Mouse (Mus musculus) embryonic stem cell, embryonic (primary cell): ENCODE data around the gene Stk4.

ENCODE experiments used
- CTCF ChIA-PET, 4 experiments: fragments of 300-600 bp in 2 of 4; fragments of 350-600 bp in 2 of 4; sonication (Branson Sonifier 250); formaldehyde crosslinking; loops; one replicate each; lab custom pipeline; 2022; ENCODE audit warnings: inconsistent platforms in 2 of 4; lab: Charles Lee
- POLR2A ChIA-PET, 4 experiments: fragments of 300-600 bp in 2 of 4; fragments of 350-600 bp in 2 of 4; sonication (Branson Sonifier 250); formaldehyde crosslinking; loops; one replicate each; lab custom pipeline; 2022; ENCODE audit warnings: antibody characterized with exemption in 4 of 4, inconsistent platforms in 1 of 4; lab: Charles Lee

Stk4 gene

DNA sequence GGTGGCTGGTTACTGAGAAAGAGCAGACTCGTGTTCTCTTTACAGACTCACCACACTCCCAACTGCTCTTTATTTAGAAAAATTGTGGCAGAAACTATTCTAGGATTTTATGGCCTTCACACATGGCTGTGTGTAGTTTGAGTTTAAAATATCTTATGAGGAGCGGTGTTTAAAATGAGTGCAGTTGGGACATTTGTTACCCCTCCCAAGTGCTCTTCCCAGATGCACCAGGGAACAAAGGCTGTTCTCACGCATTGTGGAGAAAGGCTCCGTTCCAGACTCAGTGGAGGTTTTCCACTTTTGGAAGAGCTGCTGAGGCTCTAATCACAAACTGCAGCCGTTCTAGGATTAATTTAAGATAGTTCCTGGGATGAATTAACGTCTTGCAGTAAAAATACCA is 67.6 kb downstream of the Stk4 start:
- POLR2A ChIA-PET, result interaction anchor here in 2 of 4 experiments (1.1 kb wide), 2 partner anchors 15 to 38 kb away, joined by 3 read pairs; no protein-coding TSS in a partner anchor
- CTCF ChIA-PET, result interaction anchor here in 2 of 4 experiments (1.0 to 1.1 kb wide), 2 partner anchors 11 to 252 kb away, joined by 3 to 5 read pairs; no protein-coding TSS in a partner anchor

DNA sequence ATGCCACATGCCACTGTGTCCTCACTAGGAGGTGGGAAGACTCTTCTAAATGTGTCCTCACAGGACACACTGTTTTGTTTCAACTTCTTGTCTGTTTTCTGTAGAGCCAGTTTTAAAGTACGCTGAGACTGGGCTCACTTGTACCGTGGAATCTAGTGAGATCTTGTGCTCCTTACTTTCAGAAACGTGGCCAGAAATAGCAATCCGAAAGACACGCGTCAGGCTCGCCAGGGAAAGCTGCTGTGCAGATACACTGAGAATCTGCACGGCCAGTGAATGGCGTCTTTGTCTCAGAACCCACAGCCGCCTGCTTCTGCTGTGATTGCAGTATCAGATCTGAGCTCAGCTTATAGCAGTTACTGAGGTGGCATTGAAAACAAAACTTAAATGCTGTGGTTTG is 71.9 kb downstream of the Stk4 start:
- CTCF ChIA-PET, result interaction anchor here in 1 of 4 experiments (0.6 kb wide), 1 partner anchor 1041 kb away, joined by 3 read pairs; no protein-coding TSS in a partner anchor

DNA sequence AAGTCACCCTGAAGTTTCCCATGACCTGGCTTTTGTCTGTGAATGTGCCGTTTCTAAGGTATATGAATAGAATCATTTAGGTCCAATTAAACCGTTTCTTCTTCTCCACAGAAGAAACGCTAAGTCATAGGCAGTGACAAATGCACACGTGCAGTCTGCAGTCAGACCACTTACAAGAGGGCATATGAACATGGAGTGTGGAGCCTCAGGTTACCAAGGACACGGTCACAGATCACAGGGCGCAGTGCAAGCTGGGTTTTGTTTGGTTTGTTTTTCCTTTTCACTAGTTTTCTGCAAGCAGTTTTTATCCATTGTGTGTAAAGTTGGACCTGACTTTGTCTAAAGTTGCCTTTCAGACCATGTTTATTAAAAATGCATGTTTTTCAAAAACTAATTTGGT is 73.9 kb downstream of the Stk4 start:
- ChIA-PET POLR2A (interaction anchor here in 1 of 4 experiments (1.5 kb wide), 1 partner anchor 35 kb away, joined by 3 read pairs; no protein-coding TSS in a partner anchor), CTCF (interaction anchor here in 1 of 4 experiments (0.6 kb wide), 1 partner anchor 29 kb away, joined by 3 read pairs; no protein-coding TSS in a partner anchor)

More for the DNA sequence above, 71.9 kb downstream of the Stk4 start:
- POLR2A ChIA-PET, result interaction anchor here in 1 of 4 experiments (0.7 to 1.1 kb wide), 4 partner anchors 9 to 71 kb away, joined by 3 to 4 read pairs (median 4); partner anchors contain the start of gene Tomm34

DNA sequence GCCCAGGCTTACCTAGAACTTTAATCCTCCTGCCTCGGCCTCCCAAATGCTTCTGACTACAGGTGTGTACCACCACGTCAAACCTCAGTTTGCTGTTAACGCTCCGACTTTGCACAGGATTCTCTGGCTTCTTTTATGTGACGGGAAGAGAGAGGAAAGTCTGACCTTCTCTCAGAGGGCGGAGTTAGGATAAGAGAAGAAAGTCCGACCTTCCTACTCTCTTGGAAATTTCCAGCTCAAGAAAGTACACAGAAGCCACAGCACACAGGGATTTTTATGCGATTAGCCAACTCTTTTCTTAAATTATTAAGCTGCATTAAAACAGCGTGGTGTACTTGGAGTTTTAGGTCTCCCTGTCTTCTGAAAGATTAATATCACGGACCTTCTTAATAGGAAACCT is 74.4 kb downstream of the Stk4 start:
- CTCF ChIA-PET, result no interaction called here

DNA sequence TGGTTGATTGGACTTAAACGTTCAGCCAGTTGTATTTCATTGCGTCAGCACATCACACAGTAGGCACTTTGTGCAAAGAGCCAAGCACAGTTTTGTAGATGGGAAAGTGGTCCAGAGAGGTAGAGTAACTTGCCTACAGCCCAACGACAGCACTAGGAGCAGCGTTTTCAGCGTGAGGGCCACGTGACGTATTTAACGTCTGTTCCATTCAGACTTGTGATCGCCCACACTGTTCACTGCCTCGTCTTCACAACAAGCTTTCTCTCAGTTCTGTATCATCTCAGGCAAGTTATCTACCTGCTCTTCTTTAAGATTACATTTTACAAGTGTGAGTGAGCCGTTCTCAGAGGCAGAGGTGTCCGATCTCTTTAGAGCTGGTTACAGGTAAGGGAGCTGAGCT is 76.4 kb downstream of the Stk4 start:
- ChIA-PET POLR2A (interaction anchor here in 2 of 4 experiments (0.6 to 1.5 kb wide), 6 partner anchors 10 to 870 kb away, joined by 3 to 5 read pairs (median 3); partner anchors contain the start of gene Wfdc5 (in 1 of the 2)), CTCF (interaction anchor here in 2 of 4 experiments (0.5 to 1.3 kb wide), 2 partner anchors 261 to 560 kb away, joined by 3 read pairs; no protein-coding TSS in a partner anchor)

More for the DNA sequence above, 74.4 kb downstream of the Stk4 start:
- POLR2A ChIA-PET, result interaction anchor here in 1 of 4 experiments (0.6 to 1.5 kb wide), 4 partner anchors 35 to 90 kb away, joined by 3 read pairs; no protein-coding TSS in a partner anchor

DNA sequence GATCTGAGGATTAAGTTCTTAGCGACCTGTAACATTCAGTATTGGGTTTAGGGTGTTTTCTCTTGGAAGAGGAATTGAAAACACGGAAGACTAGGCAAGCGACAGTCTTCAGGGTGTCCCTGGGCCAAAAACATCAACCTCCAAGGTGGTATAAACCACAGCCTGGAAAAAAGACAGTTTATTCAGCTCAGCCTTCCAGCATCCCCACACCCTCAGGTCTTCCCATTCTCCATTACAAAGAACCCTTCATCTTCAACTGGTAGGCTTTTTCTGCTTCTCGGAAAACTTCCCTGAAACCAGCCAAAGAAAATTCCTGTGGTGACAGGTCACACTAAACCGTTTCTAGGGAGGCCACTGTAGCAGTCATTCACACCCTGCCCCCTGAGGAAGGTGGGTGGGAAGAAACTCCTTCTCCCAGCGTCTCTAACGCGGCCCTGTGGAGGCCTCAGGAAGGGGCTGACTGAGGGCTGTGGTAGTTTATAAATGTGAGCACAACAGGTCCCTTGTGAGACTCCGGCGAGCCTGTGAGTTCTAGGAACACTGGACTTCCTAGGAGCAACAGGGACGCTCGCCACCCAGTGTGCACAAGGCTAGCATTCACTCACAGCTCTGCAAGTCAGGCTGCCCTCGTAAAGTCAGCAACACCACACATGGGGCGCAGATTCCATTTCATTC is 80.1 kb downstream of the Stk4 start:
- ChIA-PET POLR2A (interaction anchor here in 1 of 4 experiments (1.1 to 1.9 kb wide), 3 partner anchors 8 to 12 kb away, joined by 3 to 6 read pairs (median 4); no protein-coding TSS in a partner anchor), CTCF (interaction anchor here in 3 of 4 experiments (0.6 to 2.7 kb wide), 4 partner anchors 24 to 679 kb away, joined by 3 to 8 read pairs (median 3); partner anchors contain the start of gene Slpi (in 1 of the 3))

DNA sequence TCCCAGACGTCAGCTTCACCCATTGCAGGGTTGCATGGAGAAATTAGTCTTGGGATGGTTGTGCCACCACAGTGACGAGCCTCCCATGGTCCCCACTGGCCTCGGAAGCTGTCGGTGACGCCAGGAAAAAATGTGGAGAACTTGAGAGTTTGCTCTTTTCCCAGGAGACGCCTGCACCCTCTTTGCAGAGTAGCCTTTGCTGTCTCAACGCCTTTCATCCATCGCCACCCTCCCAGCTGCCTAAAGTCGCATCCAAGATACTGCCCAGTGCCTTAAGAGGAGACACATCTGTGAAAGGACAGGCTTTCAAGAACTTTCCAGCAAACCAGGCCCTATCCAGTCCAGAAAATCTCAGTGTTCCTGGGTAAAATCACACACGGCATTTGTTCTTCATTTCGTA is 82.2 kb downstream of the Stk4 start:
- CTCF ChIA-PET, result no interaction called here
- POLR2A ChIA-PET, result interaction anchor here in 1 of 4 experiments (1.5 kb wide), 1 partner anchor 44 kb away, joined by 3 read pairs; no protein-coding TSS in a partner anchor

DNA sequence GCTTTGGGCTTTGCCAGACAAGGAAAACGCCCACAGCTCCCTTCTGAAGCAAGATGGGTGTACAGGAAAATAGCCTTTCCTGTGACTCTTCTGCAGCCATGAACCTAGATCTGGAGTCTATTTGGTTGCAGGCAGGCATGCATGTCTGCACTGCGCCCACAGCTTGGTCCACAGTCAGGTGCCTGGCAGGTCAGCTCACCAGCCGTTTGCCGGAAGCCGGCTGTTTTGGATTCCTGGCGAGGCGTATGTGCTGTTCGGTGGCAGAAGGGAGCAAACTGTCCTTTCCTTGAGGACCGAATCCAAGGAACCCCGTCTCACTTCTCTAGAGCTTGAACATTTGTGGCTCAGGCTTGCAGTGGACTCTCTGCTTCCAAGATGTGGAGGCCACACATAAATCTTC is 83.9 kb downstream of the Stk4 start:
- ChIA-PET POLR2A (interaction anchor here in 2 of 4 experiments (0.6 to 1.6 kb wide), 4 partner anchors 12 to 1065 kb away, joined by 3 read pairs; no protein-coding TSS in a partner anchor), CTCF (interaction anchor here in 2 of 4 experiments (0.6 to 1.5 kb wide), 4 partner anchors 50 to 800 kb away, joined by 3 to 4 read pairs (median 4); partner anchors contain the start of gene Slpi (in 1 of the 2))

DNA sequence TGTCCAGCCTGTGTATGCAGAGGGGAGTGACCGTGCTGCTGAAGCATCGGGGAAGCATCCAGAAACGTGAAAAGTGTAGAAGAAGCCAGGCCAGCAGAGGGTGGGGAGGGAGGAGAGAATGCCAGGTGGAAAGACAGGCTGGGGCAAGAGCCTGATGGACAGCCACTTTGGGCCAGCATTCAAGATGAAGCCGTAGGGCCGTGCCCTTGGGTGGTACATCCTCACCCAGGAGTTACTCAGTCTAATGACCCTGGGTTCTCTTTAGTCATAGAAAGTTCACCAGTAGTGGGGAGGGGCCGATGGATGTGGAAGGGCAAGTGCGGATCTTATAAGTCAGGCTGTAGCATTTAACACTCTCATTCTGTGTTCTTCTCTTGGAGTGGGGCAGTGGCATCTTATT is 86.0 kb downstream of the Stk4 start:
- CTCF ChIA-PET, result no interaction called here
- POLR2A ChIA-PET, result no interaction called here

DNA sequence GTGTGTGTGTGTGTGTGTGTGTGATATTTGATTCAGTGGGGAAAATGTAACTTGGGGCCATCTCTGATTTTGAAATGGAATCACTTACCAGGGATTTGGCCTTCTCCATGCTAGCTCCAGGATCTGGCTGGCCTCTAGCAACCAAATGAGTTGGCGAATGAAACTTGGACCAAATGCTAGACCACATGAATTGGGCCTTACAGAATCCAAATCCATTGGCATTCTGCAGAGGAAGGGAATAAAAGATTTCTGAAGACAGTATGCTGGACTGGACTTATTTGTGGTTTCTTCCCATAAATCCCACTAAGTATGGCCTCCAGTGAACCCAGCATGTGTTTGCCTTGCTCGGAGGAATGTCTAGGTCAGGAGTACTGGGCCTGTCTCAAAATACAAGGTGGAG is 88.7 kb downstream of the Stk4 start:
- ChIA-PET CTCF (interaction anchor here in 1 of 4 experiments (0.7 kb wide), 1 partner anchor 10 kb away, joined by 7 read pairs; no protein-coding TSS in a partner anchor), POLR2A (interaction anchor here in 1 of 4 experiments (0.9 kb wide), 1 partner anchor 67 kb away, joined by 3 read pairs; no protein-coding TSS in a partner anchor)

DNA sequence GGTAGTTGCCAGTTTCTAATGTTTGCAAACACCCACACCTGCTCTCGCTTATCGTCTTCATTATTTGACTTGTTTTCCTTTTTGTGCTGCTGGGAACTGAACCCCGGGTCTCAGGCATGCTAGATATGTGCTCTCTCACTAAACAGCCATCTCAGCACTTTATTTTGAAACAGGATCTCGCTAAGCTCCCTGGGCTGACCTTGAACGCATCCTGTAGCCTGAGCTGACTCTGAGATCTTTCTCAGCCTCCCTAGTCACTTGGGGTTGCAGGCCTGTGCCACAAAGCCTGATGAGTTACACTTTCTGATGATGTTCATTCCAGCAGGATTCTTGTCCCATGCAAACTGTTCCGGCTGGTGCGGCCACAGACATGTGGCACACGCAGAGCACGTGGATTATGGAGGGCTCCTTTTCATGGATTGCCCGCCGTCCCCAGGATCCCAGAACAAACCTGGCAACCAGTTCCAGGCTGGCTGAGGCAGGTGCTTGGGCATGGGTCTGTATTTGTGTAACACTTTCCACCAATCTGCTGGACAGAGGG is 91.5 kb downstream of the Stk4 start:
- POLR2A ChIA-PET, result interaction anchor here in 2 of 4 experiments (0.6 to 1.1 kb wide), 3 partner anchors 12 to 42 kb away, joined by 3 to 5 read pairs (median 3); no protein-coding TSS in a partner anchor
- CTCF ChIA-PET, result interaction anchor here in 3 of 4 experiments (0.6 to 1.4 kb wide), 4 partner anchors 19 to 357 kb away, joined by 3 to 4 read pairs (median 4); no protein-coding TSS in a partner anchor

DNA sequence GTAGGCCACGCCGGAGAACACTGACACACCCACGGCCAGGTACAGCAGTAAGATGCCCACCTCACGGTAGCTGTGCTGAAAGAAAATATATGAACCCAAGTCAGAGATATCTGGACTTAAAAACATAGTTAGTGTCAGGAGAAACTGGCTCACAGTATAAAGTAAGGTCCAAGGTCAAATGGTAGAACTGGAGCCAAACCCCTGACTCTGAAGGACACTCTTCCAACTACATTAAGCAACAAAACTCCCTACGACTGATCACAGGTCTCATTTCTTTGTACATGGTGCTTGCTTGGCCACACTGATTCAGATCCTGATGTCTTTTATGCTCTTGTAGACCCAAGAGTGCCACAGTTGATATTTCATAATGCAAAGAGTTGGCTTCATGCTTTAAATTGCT is 94.8 kb downstream of the Stk4 start:
- POLR2A ChIA-PET, result no interaction called here

DNA sequence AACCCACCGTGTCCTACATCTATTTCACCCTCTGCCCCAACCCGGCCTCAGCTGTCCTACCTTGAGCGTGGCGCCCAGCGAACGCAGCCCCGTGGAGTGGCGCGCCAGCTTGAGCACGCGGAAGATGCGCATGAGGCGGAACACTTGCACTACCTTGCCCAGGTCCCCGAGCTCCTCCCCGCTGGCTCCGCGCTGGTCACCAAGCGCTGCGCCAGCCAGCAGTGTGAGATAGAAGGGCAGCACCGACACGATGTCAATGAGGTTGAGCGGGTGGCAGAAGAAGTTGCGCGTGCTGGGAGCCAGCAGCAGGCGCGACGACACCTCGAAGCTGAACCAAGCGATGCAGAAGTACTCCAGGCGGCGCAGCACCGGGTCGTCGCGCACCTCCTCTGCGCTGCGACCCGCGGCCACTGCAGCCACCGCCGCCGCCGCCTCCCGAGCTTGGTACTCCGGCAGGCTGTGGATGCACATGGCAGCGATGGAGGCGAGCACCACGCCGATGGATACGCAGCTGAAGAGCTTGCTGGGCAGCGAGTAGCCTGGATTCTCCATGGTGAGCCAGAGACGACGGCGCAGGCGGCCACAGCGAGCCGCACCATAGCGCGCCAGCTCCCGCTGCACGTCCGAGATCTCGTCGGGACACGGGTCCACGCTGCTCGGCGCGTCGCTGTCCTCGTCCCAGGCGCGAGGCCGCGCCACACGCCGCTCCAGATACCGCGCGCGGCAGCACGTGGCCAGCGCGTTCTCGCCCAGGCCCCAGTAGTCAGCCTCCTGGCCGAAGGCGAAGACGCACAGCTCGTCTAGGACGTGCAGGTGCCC is 97.8 kb downstream of the Stk4 start:
- CTCF ChIA-PET, result interaction anchor here in 3 of 4 experiments (0.6 to 1.4 kb wide), 7 partner anchors 9 to 516 kb away, joined by 3 to 7 read pairs (median 5); partner anchors contain the start of gene Slpi (in 2 of the 3)
- POLR2A ChIA-PET, result interaction anchor here in 2 of 4 experiments (0.7 to 2.3 kb wide), 7 partner anchors 10 to 110 kb away, joined by 3 to 5 read pairs (median 3); partner anchors contain the start of gene Tomm34 (in 1 of the 2)

More for the DNA sequence above, 94.8 kb downstream of the Stk4 start:
- CTCF ChIA-PET, result interaction anchor here in 1 of 4 experiments (1.1 kb wide), 1 partner anchor 30 kb away, joined by 4 read pairs; no protein-coding TSS in a partner anchor

DNA sequence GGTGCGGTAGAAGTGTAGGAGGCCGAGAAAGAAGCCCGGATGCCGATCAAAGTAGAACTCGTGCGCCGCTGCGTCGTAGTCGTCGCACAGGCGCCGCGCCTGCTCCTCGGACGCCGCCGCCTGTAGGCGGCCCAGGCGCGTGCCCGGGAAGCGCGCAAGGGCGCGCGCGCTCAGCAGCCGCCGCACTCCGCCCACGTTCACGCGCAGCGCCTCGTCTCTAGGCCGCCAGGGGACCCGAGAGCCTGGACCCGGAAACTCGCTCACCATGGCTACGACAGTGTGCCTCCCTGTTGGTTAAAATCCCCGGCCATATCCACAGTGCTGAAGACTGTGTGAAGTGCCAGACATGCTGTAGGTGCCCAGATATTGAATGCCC is 98.4 kb downstream of the Stk4 start:
- CTCF ChIA-PET, result interaction anchor here in 3 of 4 experiments (0.6 to 1.4 kb wide), 4 partner anchors 10 to 515 kb away, joined by 3 to 7 read pairs (median 6); partner anchors contain the start of gene Slpi (in 1 of the 3)
- POLR2A ChIA-PET, result interaction anchor here in 2 of 4 experiments (1.1 to 2.3 kb wide), 5 partner anchors 12 to 111 kb away, joined by 3 to 5 read pairs (median 4); partner anchors contain the start of gene Tomm34 (in 2 of the 2)

DNA sequence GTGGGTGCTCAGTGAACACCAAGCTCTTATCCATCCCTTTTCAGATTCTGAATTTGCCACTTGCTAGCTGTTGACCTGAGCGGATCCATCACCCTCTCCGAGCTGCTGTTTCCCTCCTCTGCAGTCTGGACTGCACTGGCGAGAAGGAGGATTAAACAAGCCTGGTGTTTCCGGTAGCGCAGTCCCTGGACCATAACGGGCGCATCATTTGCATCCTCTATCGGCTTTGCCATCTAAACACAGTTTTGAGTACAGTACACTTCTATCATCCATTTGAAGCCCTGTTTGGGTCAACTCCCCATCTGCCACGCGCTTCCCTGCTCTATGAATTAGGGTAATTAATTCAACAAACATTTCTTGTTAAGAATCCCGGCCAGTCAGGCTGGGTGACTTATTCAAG is 100.2 kb downstream of the Stk4 start:
- POLR2A ChIA-PET, result no interaction called here
- CTCF ChIA-PET, result interaction anchor here in 2 of 4 experiments (1.6 to 3.1 kb wide), 2 partner anchors 10 kb away, joined by 8 to 14 read pairs; no protein-coding TSS in a partner anchor

DNA sequence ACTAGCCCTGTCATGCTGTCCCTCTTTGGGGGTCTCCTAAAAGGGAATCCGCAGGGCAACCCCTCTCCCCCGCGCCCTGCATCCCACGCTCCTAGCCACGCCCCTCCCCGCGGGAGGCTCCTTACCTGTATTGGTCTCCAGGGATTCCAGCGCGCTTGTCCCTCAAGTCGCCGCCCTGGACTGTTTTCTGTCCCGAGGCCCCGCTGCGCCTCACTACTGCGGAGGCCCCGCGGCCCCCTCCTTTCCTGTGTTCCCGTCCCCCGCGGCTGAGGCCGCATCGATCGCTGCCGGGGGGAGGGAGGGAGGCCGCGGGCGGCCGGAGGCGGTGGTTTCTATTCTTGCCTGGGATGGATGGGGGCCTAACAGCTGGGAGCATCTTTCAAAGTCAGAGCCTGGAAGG is 100.8 kb downstream of the Stk4 start, which contains the start of gene Kcns1:
TSS of gene Kcns1 (minus strand) at position 212 of the 400 bp plus-strand sequence.
- CTCF ChIA-PET, result interaction anchor here in 2 of 4 experiments (1.6 to 3.1 kb wide), 2 partner anchors 9 kb away, joined by 8 to 14 read pairs; no protein-coding TSS in a partner anchor
- POLR2A ChIA-PET, result interaction anchor here in 1 of 4 experiments (0.9 to 1.0 kb wide), 2 partner anchors 9 to 273 kb away, joined by 3 to 4 read pairs; partner anchors contain the start of gene Sdc4

DNA sequence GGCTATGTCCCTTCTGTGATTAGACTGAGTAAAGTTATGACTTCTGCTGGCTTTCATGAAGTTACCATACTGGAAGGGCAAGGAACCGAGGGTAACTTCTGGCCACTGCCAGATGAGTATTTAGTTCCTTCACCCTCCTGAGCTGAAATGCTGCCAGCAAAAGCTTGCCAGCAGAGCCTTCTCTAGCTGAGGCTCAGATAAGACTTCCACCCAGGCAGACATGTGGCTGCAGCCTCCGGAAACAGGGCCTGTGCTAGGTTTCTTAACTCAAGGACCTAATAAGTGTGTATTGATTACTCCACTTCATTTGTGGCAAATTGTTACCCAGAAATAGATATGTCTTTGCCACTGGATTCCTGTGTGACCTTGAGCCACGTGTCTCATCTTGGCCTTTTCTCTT is 103.3 kb downstream of the Stk4 start:
- POLR2A ChIA-PET, result no interaction called here

More for the DNA sequence above, 103.3 kb downstream of the Stk4 start:
- CTCF ChIA-PET, result no interaction called here
